Mouse (Mus musculus) c-Kit-positive CD71-positive TER-119-positive erythroid progenitor cells, embryonic 14.5 days (primary cell): Measurements from ENCODE around the gene Zfp367.

ENCODE experiments used
- DNase-seq: peaks from one replicate; pipeline ENCODE4 v3.0.0-alpha.2; 2013; ENCODE audit warnings: low spot score

Zfp367 gene

DNA sequence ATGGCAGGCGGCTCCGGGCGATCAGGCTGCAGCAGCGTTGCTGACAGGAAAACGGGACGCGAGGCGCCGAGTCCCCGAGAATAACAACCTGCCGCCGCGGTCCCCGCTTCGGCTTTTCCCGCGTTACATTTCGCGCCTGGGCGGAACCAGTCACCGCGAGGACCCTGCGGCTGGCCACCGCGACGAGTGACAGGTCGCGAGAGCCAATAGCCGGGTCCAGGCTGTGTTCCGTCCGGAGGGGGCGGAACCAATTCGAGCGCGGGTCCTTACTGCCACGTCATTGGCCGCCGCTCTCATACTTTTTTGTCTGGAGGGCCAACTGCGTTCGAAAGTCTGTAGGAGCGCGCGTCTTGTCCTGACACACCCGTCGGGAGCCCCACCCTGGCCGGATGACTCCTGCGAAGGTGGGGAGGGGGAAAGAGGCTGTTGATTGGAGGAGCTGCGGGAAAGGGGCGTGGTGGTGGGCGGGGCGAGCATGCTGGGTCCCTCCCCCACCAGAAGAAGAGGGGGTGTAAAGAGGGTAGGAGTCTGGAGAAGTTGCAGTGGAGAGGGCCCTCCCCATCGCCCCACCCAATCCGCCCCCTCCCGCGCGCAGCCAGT lies at the start of gene Zfp367:
Zfp367 (minus strand) TSS at position 120 of the 600 bp plus-strand sequence.
- DNase-seq: peak; percentile 97

DNA sequence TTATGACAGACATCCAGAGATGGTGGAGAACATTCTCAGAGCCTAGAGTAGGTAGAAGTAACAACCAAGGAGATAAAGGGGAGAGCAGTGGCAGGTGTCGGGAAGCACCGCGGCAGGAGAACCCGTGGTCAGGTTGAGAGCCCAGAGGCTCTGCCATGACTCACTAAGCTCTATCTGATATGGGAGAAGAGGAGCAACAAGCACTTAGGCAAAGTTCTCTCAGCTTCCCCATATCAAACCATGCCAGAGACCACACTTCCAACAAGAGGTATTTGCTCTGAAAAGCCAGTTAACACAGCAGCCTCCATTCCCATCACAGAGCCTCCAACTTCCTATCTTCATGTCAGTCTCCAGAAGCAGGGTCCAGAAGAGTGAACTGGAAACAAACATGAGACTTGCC lies 47.9 kb upstream of the Zfp367 start:
- no peak for DNase-seq

DNA sequence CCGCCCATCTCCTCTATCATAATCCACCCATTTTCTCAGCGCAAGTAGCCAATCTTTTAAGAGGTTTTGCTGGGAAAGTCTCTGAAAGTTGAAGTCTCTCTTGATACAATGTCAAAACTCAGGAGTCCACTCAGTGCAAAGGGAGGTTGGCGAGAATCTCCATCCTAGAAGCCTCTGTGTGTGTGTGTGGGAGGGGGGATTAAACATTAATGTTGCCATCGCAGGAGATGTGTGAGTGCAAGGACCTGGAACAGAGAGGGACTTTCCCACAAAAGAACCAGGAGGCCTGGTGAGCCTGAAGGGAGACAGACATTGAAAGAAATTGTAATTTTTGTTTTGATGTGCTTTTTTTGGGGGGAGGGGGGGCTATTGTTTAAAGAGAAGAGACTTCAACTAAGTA lies 45.3 kb upstream of the Zfp367 start:
- DNase-seq: no peak

DNA sequence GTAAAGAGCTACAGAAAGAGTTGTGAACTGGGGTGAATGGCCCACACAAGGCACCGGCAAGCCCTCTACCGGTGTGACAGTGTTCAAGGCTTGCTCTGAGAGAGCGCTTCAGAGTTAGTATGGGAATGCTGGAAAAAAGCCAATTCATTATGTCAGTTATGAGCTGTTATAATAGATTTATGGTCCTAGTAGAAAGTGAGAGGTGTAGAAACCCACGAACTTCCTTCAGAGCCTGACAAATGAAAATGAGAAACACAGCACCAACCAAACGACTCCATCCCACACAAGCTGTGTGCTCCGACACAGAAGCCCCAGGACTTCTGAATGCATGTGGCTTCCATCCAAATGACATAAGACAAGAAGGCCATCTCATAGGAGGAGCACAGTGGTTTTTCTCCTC lies 44.9 kb upstream of the Zfp367 start:
- DNase-seq: no peak

DNA sequence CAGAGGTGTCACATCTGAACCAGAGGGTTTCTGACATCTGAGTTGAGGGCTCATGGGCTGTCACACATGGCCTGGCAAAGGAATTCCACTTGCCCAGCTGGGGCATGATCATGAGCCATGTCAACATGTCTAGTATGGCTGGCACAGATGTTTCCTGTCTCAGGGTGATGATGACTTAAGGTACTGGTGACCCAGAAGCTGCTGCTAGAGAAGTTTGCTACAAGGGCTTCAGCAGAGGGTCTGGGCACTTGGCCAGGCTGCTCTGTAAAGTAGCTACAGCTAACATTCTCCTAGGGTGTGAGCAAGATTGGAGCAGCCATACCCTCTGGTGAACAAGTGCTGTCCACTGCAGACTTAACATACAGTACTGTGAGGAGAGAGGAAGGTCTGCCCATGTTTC lies 34.1 kb upstream of the Zfp367 start:
- no peak for DNase-seq

DNA sequence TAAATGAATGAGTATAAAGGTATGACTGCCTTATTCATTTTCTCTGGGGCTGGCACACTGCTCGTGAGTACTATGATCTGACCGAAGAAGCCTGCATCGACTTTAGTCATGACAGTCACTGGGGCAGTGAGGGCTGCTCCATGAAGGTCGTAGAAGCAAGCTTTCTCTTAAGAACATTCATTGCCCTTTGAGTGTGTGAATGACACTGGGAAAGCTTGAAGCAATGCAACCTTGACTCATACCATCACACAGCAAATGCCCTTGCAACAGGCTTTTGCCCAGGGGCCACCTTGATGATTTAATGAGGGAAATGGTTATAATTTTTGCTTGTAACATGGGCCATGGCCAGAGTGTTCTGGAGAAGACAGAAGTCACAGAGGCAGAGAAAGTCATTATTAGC lies 33.5 kb upstream of the Zfp367 start:
- no peak for DNase-seq

DNA sequence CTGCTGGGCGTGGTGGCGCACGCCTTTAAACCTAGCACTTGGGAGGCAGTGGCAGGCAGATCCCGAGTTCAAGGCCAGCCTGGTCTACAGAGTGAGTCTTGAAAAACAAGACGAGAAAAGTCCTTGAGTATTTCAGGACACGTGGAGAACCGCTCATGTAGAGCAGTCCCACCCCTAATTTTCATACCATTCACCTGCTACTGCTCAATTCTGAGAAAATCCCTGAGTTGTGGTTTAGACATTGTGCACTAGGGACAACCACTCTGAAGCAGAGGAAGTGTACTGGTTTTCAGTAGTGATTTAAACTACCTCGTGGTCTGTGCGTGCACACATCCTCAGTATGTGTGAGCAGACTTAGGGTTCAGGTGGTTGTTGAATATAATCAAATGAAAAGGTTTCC lies 32.6 kb upstream of the Zfp367 start:
- no peak for DNase-seq

DNA sequence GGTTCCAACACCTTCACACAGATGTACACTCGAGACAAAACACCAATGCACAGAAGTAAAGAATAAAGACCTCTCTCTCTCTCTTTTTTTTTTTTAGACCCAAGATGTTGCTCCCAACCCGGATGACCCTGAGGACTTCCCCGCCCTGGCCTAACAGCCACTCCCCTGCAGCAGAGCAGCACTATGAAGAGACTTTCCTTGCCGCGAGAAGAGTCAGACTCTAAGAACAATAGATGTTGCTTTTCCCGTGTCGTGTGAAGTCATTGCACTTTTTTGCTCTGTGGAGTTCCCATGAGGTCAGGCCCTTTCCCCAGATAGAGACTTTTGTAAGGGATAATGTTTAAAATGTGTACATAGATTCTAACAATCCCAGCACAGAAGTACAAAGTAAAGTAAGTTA lies 32.2 kb upstream of the Zfp367 start:
- no peak for DNase-seq

DNA sequence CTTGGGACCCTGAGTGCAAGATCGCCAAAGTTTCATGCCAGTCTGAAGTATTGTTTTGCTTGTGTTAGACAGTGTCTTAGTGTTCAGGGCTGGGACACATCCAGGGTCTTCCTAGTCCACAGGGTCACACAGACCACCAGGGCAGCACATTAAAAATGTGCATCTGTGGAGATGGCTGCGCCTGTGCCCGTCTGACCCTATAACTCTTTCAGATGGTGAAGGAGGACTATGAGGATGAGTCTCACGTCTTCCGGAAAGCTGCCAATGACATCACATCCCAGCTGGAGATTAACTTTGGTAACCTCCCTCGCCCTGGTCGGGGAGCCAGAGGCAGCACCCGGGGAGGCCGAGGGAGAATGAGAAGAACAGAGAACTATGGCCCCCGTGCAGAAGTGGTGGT lies 31.4 kb upstream of the Zfp367 start:
- DNase-seq: no peak

DNA sequence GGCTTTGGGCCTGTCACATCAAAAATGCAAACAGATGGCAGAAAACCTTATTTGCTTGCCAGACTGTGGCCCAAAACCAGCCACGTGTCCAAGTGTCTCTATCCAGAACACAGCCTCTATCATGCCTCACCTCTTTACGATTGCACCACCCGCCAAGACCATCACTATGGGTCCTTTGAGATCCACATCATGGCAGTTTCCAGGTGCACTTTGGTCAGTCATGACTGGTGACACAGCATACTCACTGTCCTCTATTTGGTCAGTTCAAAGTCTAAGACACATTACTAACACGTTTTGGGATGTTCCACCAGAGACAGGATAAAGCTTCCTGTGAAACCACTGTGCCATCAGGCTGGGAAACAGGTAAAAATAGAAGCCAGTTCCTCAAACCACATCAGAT lies 30.6 kb upstream of the Zfp367 start:
- no peak for DNase-seq

DNA sequence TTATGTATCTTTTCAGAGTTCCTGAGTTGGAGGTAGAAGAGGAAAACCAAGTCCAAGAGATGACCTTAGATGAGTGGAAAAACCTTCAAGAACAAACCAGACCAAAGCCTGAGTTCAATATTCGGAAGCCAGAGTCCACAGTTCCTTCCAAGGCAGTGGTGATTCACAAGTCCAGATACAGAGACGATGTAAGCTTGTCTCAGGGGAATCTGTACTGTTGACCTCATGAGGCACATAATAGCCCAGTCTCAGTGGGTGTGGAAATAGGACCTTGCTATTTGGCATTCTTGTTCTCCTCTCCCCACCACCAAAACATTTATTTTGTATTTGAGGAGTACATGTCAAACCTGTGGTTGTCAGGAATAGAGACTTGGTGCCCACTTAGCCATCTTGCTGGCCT lies 29.1 kb upstream of the Zfp367 start:
- no peak for DNase-seq

DNA sequence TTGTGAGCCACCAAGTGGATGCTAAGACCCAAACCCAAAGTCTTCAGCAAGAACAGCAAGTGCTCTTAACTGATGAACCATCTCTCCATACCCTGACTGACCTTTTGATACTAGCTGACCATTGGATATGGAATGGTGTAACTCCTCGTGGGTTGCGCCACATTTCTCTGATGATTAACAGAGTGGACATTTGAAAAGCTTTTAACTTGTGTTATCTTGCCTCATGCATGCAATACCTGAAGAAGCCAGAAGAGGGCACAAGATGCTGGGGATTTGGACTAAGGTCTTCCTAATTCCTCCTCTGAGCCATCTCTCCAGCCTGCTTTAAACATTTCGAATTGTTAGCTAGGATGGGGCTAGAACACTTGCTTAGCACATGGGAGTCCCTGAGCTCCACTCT lies 27.9 kb upstream of the Zfp367 start:
- DNase-seq: peak; percentile 45

DNA sequence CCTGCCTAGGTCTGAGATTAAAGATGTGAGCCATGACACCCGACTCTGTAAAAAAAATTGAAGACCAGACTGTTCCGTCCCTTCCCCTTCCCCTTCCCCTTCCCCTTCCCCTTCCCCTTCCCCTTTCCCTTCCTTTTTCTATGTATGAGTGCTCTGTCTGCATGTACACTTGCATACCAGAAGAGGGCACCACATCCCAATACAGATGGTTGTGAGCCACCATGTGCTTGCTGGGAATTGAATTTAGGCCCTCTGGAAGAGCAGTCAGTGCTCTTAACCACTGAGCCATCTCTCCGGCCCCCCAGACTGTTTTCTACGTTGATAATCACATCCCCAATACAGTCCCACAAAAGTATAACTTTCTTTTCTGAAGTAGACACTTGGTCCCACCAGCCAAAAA lies 27.3 kb upstream of the Zfp367 start:
- DNase-seq: no peak

DNA sequence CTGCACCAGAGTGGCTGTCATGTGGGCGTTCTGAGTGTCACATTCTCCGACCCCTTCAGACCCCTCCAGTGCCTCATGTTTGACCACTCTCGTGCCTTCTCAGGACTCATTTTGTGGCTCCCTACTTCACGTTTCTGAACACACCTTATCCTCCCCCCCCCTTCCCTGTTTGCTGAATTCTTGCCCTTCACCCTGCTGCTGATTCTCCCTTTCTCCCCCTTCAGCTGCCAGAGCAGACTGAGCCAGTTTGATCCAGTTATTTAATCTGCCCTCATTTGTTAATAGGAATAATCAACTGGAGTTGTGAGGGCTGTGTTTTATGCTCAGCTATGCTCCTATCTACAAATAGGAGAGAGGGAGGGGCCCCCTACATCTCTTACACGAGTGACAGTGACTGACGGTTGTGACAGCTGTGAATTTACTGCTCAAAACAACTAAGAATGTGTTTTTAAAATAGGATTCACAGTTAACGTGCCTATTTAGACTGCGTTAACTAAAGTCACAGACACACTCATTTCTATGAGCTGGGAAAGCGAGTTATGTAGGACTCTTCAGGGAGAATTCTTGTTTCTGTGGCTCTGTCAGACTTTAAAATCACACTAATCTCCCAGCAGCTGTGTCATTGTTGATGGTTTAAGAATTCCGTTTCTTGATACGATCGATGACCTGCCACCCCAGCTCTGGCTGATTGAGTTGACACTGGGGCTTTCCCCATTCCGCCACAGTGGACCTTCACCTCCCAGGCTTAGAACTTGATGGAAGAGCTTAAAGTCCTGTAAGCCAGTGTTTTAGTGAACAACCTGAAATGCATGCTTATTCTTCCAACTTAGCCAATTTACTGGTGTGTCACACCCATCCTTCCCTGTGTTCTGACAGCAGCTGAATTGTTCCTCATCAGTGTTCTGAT lies 26.0 kb upstream of the Zfp367 start:
- no peak for DNase-seq

DNA sequence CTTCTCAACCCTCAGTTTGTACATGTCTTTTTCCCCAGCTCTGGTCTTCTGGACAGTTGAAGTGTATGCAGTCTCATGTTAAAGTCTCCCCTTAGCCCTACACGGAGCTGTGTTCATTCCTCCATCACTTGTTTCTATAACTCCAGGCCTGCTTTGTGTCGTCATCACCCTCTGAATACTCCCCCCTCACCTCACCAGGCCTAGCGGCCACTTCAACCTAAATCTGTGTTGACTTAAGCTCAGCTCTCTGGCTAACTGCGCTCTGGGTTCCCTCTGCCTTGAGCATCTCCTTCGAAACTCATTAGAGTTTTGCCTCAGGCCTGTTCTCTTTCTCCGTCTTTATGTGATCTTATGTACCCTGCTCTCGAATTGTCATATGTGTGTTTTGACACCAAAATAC lies 25.0 kb upstream of the Zfp367 start:
- DNase-seq: no peak

DNA sequence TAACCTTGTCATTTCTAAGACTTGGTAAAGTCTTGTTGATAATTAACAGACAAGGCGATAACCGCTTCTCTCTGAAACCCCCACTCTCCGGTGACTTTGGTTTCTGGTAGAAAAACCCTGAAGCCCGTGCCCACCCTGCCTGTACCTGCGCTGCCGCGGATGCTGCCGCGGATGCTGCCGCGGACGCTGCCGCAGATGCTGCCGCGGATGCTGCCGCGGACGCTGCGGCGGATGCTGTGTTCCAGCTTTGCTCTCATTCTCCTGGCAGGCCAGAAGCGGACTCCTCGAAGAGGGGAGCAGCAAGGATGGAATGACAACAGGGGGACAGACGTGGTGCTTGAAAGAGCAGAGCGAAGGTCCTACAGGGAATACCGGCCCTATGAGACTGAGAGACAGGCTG lies 16.7 kb upstream of the Zfp367 start:
- DNase-seq: no peak

DNA sequence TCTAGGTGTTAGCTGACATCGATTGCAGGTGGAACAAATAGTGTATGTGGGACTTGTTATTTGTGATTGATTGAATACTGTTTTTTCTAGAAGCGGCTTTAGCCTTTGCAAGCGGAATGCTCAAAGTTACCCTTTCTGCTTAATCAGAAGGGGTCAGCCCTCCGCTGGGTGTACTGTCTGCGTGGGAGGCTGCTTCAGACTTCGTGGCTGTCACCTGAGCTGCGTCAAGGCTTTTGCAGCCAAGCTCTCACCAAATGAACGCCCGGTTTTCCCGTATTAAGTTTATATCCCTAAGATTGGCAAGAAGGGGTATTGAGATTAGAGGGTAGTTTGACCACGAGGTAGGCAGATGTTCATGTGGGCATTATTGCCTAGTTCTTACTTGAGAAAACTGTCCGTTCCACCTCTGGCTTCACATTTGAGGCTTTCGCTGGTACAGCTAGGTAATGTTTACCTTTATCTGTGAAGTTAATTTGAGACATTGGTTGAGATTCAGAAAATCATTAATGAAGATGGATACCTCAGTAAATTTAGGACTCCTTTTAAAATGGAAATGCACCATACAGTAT lies 10.2 kb upstream of the Zfp367 start:
- DNase-seq: no peak

DNA sequence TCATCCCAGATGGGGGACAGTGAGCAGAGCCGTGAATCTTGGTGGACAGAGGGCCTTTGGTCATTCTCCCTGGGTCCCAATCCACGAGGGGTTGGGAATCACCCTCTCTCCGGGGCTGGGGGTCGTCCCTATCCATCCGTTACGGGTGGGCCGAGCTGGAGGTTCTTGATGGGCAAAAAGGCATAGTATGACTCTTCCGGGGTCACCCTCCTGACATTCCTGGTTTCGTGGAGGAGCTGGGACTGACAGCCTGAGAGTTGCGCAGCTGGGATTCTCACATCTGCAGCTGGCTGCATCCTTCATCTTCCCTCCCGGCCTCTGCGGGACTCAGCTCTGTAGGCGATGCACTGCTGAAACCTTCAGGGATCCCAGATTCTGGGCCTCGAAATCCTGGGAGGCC lies 9.6 kb upstream of the Zfp367 start:
- DNase-seq: no peak

DNA sequence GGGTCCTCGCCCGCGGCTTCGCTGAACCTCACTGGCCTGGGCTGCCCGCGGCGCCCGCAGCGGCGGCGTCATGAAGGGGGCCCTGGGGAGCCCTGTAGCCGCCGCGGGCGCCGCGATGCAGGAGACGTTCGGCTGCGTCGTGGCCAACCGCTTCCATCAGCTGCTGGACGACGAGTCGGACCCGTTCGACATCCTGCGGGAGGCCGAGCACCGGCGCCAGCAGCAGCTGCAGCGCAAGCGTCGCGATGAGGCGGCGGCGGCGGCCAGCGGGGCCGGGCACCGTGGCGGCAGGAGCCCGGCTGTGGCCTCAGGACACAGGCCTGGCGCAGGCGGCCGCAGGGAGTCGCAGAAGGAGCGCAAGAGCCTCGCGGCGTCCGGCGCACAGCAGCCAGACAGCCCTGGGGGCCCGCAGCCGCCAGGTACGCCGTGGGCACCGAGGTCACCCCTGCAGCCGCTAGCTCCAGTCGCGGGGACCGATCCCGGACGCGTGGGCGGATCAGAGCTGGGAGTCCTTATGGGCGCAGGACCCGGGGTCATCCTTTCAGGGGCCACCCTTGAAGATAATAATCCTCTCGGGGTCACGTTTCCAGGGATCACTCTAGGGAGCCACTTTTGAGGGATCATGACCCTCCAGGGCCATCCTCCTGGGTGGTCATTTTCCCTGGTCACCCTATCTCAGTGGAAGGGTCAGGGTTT lies 9.1 kb upstream of the Zfp367 start:
- no peak for DNase-seq

DNA sequence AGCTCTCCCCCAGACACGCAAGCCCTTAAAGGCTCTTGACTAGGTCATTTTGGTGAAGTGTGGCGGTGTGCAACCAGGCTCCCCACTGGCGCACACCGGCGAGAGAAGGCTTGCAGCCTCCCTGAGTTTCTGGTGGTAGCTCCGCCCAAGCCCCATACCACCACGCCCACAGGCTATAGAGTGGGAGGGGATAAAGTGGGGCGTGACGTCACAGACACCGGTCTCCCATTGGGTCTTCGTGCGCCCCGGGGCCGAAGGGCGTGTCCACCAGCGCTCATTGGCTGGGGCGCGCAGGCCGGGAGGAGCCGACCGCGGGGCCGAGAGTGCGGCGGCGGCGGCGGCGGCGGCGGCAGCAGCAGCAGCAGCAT lies 8.5 kb upstream of the Zfp367 start, which contains the start of gene Habp4:
Habp4 (plus strand) TSS at position 277 of the 368 bp plus-strand sequence.
- DNase-seq: peak; percentile 98

DNA sequence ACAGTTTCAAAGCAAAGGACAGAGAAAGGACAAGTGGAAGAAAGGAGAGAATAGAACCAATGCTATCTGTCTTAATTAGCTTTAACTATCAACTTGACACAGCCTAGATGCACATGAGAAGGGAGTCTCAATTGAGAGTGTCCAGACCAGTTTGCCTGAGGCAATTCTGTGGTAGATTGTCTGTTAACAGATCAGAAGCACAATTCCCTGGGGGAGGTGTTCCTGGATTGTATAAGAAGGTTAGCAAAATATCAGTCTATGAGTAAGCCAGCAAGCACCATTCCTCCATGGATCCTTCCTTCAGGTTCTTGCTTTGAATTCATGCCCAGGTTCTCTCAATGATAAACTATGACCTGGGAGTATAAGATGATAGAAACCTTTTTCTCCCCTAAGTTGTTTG lies 4.0 kb upstream of the Zfp367 start:
- no peak for DNase-seq

DNA sequence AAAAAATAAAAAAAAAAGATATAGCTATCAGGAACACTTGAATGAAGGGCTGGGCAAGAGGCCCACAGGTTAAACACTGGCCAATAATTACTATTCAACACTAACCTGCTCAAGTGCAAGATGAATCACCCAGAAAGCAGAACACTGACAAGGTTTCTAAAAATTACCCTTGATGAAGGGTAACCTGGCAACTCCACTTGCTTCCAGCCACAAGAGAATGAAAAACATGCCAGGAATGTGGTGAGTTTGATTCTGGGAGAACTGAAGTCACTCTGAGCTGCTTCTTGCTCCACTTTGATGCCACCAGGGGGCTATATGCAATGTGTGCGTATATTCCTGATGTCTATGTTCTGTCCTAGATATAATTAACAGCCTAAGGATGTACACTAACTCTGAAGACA lies 2.2 kb upstream of the Zfp367 start:
- DNase-seq: no peak

DNA sequence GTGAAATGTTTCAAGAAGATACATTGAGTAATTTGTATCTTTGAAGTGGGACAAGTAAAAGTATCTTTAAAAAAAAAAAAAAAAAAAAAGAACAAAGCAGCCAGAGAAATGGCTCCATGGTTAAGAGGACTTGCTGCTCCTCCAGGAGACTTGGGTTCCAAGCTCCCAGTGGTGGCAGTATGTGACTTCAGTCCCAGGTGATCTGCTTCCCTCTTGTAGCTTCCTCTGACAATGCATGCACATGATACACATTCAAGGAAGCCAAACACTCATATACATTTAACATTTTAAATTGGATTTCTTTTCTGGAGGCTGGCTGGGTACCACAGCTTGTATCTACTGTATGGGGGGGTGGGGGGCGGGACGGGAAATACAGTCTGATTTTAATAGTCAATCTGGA lies 1.6 kb upstream of the Zfp367 start:
- DNase-seq: no peak
